Mouse (Mus musculus): ENCODE results near the gene Arfip1. TPM values are rescaled to one million over a fixed set of nuclear protein-coding genes. Genes with fewer than 3 reads are reported as not detected.

The Arfip1 gene
- polyA plus RNA-seq, 1 experiment from 2014 or later: 38.5 TPM

- Histone ChIP-seq H3K4me2 (ENCODE audit: low read depth, severe bottlenecking) (no peak within 1 kb of the TSS), H3K27ac (replicated peaks; ENCODE audit: low read depth, low read length) (no peak within 1 kb of the TSS), H3K36me3 (ENCODE audit: control insufficient read depth, insufficient read depth, low read length) (no peaks in the 10 kb centered on the region), H3K4me3 (ENCODE audit: low read depth, low read length) (no peak within 1 kb of the TSS), H3K9me3 (ENCODE audit: control insufficient read depth, low read length) (no peaks in the 10 kb centered on the region), H3K9ac (ENCODE audit: low read length) (no peak within 1 kb of the TSS), H3K4me1 (ENCODE audit: control insufficient read depth, insufficient read depth, low read length) (no peaks in the 10 kb centered on the region), H3K27me3 (ENCODE audit: control insufficient read depth, insufficient read depth, low read length) (no peaks in the 10 kb centered on the region; the same call in 1 of the 2 replicates)
- WGBS: 92% methylated on average over 2 of the region's 2 CpGs
- DNase-seq (ENCODE audit: low spot score) (no peak), ATAC-seq (ENCODE audit: insufficient number of reproducible peaks, low FRiP score, low TSS enrichment, low read depth) (no peak)
Measured at GRCm38 (mm10) chr3:84593274-84593673, 10.8 kb upstream of the Arfip1 start, which contains the start of gene Tigd4. Tigd4 (plus strand) TSS chr3:84593574.

- Histone ChIP-seq H3K27me3 (ENCODE audit: control insufficient read depth, insufficient read depth, low read length) (no peaks in the 10 kb centered on the region), H3K4me2 (ENCODE audit: low read depth, severe bottlenecking) (no peak overlapping the region), H3K4me1 (ENCODE audit: control insufficient read depth, insufficient read depth, low read length) (0 out of 2 replicates have a peak, but pooled peaks cover under 1% of the 10 kb centered on the region), H3K9me3 (ENCODE audit: control insufficient read depth, low read length) (no peaks in the 10 kb centered on the region), H3K9ac (ENCODE audit: low read length) (no peak overlapping the region), H3K4me3 (ENCODE audit: low read depth, low read length) (no peak overlapping the region), H3K27ac (replicated peaks; ENCODE audit: low read depth, low read length) (no peak overlapping the region), H3K36me3 (ENCODE audit: control insufficient read depth, insufficient read depth, low read length) (no peaks in the 10 kb centered on the region)
- WGBS: 50% methylated on average over 5 of the region's 5 CpGs
- no peak for ATAC-seq (ENCODE audit: insufficient number of reproducible peaks, low FRiP score, low TSS enrichment, low read depth)
- DNase-seq (ENCODE audit: low spot score): no peak
Measured at GRCm38 (mm10) chr3:84586736-84587135, 4.3 kb upstream of the Arfip1 start.

GRCm38 (mm10) chr3:84582913-84583276 lies 470 bp upstream of the Arfip1 start:
- DNase-seq (ENCODE audit: low spot score) (no peak), ATAC-seq (ENCODE audit: insufficient number of reproducible peaks, low FRiP score, low TSS enrichment, low read depth) (peak; percentile 46)
- no peaks in the 10 kb centered on the region for H3K27me3 ChIP-seq (ENCODE audit: control insufficient read depth, insufficient read depth, low read length)
- peak overlapping the region; percentile 91 for H3K4me3 ChIP-seq (ENCODE audit: low read depth, low read length)
- WGBS: 0% methylated on average over 27 of the region's 27 CpGs
- peak overlapping the region; percentile 49 for H3K27ac ChIP-seq (replicated peaks; ENCODE audit: low read depth, low read length)
- H3K9me3 ChIP-seq (ENCODE audit: control insufficient read depth, low read length): no peaks in the 10 kb centered on the region
- H3K9ac ChIP-seq (ENCODE audit: low read length): peak overlapping the region; percentile 62
- H3K36me3 ChIP-seq (ENCODE audit: control insufficient read depth, insufficient read depth, low read length): no peaks in the 10 kb centered on the region
- peaks cover 8% of the 10 kb centered on the region; the same call in 1 of the 2 replicates for H3K4me1 ChIP-seq (ENCODE audit: control insufficient read depth, insufficient read depth, low read length)
- peak overlapping the region; percentile 65 for H3K4me2 ChIP-seq (ENCODE audit: low read depth, severe bottlenecking)

GRCm38 (mm10) chr3:84581696-84582022 lies 766 bp downstream of the Arfip1 start:
- Histone ChIP-seq H3K9me3 (ENCODE audit: control insufficient read depth, low read length) (no peaks in the 10 kb centered on the region), H3K4me3 (ENCODE audit: low read depth, low read length) (peak overlapping the region; percentile 91), H3K9ac (ENCODE audit: low read length) (peak overlapping the region; percentile 79), H3K4me1 (ENCODE audit: control insufficient read depth, insufficient read depth, low read length) (peaks cover 8% of the 10 kb centered on the region; the same call in 1 of the 2 replicates), H3K36me3 (ENCODE audit: control insufficient read depth, insufficient read depth, low read length) (no peaks in the 10 kb centered on the region), H3K27ac (replicated peaks; ENCODE audit: low read depth, low read length) (peak overlapping the region; percentile 49), H3K27me3 (ENCODE audit: control insufficient read depth, insufficient read depth, low read length) (no peaks in the 10 kb centered on the region), H3K4me2 (ENCODE audit: low read depth, severe bottlenecking) (peak overlapping the region; percentile 65)
- DNase-seq (ENCODE audit: low spot score): no peak
- ATAC-seq (ENCODE audit: insufficient number of reproducible peaks, low FRiP score, low TSS enrichment, low read depth): no peak
- 0% methylated on average over 4 of the region's 4 CpGs for WGBS

- Histone ChIP-seq H3K9ac (ENCODE audit: low read length) (no peak overlapping the region), H3K36me3 (ENCODE audit: control insufficient read depth, insufficient read depth, low read length) (no peaks in the 10 kb centered on the region), H3K27ac (replicated peaks; ENCODE audit: low read depth, low read length) (no peak overlapping the region), H3K4me3 (ENCODE audit: low read depth, low read length) (no peak overlapping the region), H3K4me1 (ENCODE audit: control insufficient read depth, insufficient read depth, low read length) (peaks cover 8% of the 10 kb centered on the region; the same call in 1 of the 2 replicates), H3K4me2 (ENCODE audit: low read depth, severe bottlenecking) (no peak overlapping the region; the same call in 1 of the 2 replicates), H3K27me3 (ENCODE audit: control insufficient read depth, insufficient read depth, low read length) (no peaks in the 10 kb centered on the region), H3K9me3 (ENCODE audit: control insufficient read depth, low read length) (no peaks in the 10 kb centered on the region)
- no peak for DNase-seq (ENCODE audit: low spot score)
- 77% methylated on average over 4 of the region's 4 CpGs for WGBS
- ATAC-seq (ENCODE audit: insufficient number of reproducible peaks, low FRiP score, low TSS enrichment, low read depth): no peak
Measured at GRCm38 (mm10) chr3:84580716-84581115, 1.7 kb downstream of the Arfip1 start.

- no peaks in the 10 kb centered on the region for H3K27me3 ChIP-seq (ENCODE audit: control insufficient read depth, insufficient read depth, low read length)
- H3K36me3 ChIP-seq (ENCODE audit: control insufficient read depth, insufficient read depth, low read length): no peaks in the 10 kb centered on the region
- 88% methylated on average over 3 of the region's 3 CpGs for WGBS
- no peaks in the 10 kb centered on the region for H3K9me3 ChIP-seq (ENCODE audit: control insufficient read depth, low read length)
- no peaks in the 10 kb centered on the region for H3K4me1 ChIP-seq (ENCODE audit: control insufficient read depth, insufficient read depth, low read length)
- no peak overlapping the region for H3K9ac ChIP-seq (ENCODE audit: low read length)
- DNase-seq (ENCODE audit: low spot score): no peak
- H3K4me2 ChIP-seq (ENCODE audit: low read depth, severe bottlenecking): no peak overlapping the region
- no peak for ATAC-seq (ENCODE audit: insufficient number of reproducible peaks, low FRiP score, low TSS enrichment, low read depth)
- no peak overlapping the region for H3K4me3 ChIP-seq (ENCODE audit: low read depth, low read length)
- no peak overlapping the region for H3K27ac ChIP-seq (replicated peaks; ENCODE audit: low read depth, low read length)
Measured at GRCm38 (mm10) chr3:84570501-84570900, 11.9 kb downstream of the Arfip1 start.

GRCm38 (mm10) chr3:84569587-84569986 lies 12.8 kb downstream of the Arfip1 start:
- WGBS: 86% methylated on average over 6 of the region's 6 CpGs
- Histone ChIP-seq H3K27me3 (ENCODE audit: control insufficient read depth, insufficient read depth, low read length) (no peaks in the 10 kb centered on the region), H3K4me3 (ENCODE audit: low read depth, low read length) (no peak overlapping the region), H3K36me3 (ENCODE audit: control insufficient read depth, insufficient read depth, low read length) (no peaks in the 10 kb centered on the region), H3K4me2 (ENCODE audit: low read depth, severe bottlenecking) (no peak overlapping the region), H3K4me1 (ENCODE audit: control insufficient read depth, insufficient read depth, low read length) (no peaks in the 10 kb centered on the region), H3K9ac (ENCODE audit: low read length) (no peak overlapping the region), H3K9me3 (ENCODE audit: control insufficient read depth, low read length) (no peaks in the 10 kb centered on the region), H3K27ac (replicated peaks; ENCODE audit: low read depth, low read length) (no peak overlapping the region)
- ATAC-seq (ENCODE audit: insufficient number of reproducible peaks, low FRiP score, low TSS enrichment, low read depth) (no peak), DNase-seq (ENCODE audit: low spot score) (no peak)

- no peak overlapping the region for H3K4me2 ChIP-seq (ENCODE audit: low read depth, severe bottlenecking)
- H3K36me3 ChIP-seq (ENCODE audit: control insufficient read depth, insufficient read depth, low read length): no peaks in the 10 kb centered on the region
- H3K9ac ChIP-seq (ENCODE audit: low read length): no peak overlapping the region
- DNase-seq (ENCODE audit: low spot score): no peak
- no peaks in the 10 kb centered on the region for H3K4me1 ChIP-seq (ENCODE audit: control insufficient read depth, insufficient read depth, low read length)
- H3K4me3 ChIP-seq (ENCODE audit: low read depth, low read length): no peak overlapping the region
- WGBS: 93% methylated on average over 6 of the region's 6 CpGs
- H3K9me3 ChIP-seq (ENCODE audit: control insufficient read depth, low read length): no peaks in the 10 kb centered on the region
- no peaks in the 10 kb centered on the region for H3K27me3 ChIP-seq (ENCODE audit: control insufficient read depth, insufficient read depth, low read length)
- H3K27ac ChIP-seq (replicated peaks; ENCODE audit: low read depth, low read length): no peak overlapping the region
- no peak for ATAC-seq (ENCODE audit: insufficient number of reproducible peaks, low FRiP score, low TSS enrichment, low read depth)
Measured at GRCm38 (mm10) chr3:84568540-84568939, 13.9 kb downstream of the Arfip1 start.

- Histone ChIP-seq H3K9me3 (ENCODE audit: control insufficient read depth, low read length) (no peaks in the 10 kb centered on the region), H3K27ac (replicated peaks; ENCODE audit: low read depth, low read length) (no peak overlapping the region), H3K4me3 (ENCODE audit: low read depth, low read length) (no peak overlapping the region), H3K9ac (ENCODE audit: low read length) (no peak overlapping the region), H3K36me3 (ENCODE audit: control insufficient read depth, insufficient read depth, low read length) (no peaks in the 10 kb centered on the region), H3K4me2 (ENCODE audit: low read depth, severe bottlenecking) (no peak overlapping the region), H3K4me1 (ENCODE audit: control insufficient read depth, insufficient read depth, low read length) (no peaks in the 10 kb centered on the region), H3K27me3 (ENCODE audit: control insufficient read depth, insufficient read depth, low read length) (no peaks in the 10 kb centered on the region)
- ATAC-seq (ENCODE audit: insufficient number of reproducible peaks, low FRiP score, low TSS enrichment, low read depth): no peak
- whole genome bisulfite sequencing: 96% methylated on average over 4 of the region's 4 CpGs
- no peak for DNase-seq (ENCODE audit: low spot score)
Measured at GRCm38 (mm10) chr3:84563415-84563814, 19.0 kb downstream of the Arfip1 start.
